Mouse (Mus musculus): Measurements from ENCODE around the gene Btnl4. TPM values are rescaled to one million over a fixed set of nuclear protein-coding genes. Genes with fewer than 3 reads are reported as not detected.

The Btnl4 gene
- total RNA-seq, 2 experiments from 2014 or later, result not detected

- intact Hi-C loops (cut with DNase I), result loop anchor here (5.0 to 10.0 kb wide), 2 partner anchors 115 to 173 kb away; partner anchors contain the start of gene Egfl8
- DNase-seq (ENCODE audit: extremely low spot score in 1 of 2, low spot score in 2 of 2), result no peak
These were observed 35.1 kb downstream of the Btnl4 start for GRCm38 (mm10) chr17:34441990-34442389.

- DNase-seq (ENCODE audit: extremely low spot score in 1 of 2, low spot score in 2 of 2), result no peak
These were observed 37.3 kb downstream of the Btnl4 start for GRCm38 (mm10) chr17:34439795-34440194.

GRCm38 (mm10) chr17:34438588-34438987 is 38.5 kb downstream of the Btnl4 start:
- no peak for DNase-seq (ENCODE audit: extremely low spot score in 1 of 2, low spot score in 2 of 2)
- intact Hi-C loops (cut with DNase I), result no loop called here

More at GRCm38 (mm10) chr17:34439795-34440194, 37.3 kb downstream of the Btnl4 start:
- intact Hi-C loops (cut with DNase I), result loop anchor here (5.0 to 10.0 kb wide), 2 partner anchors 118 to 175 kb away; partner anchors contain the start of gene Egfl8

GRCm38 (mm10) chr17:34437606-34438005 is 39.5 kb downstream of the Btnl4 start:
- intact Hi-C loops (cut with DNase I), result no loop called here
- DNase-seq (ENCODE audit: extremely low spot score in 1 of 2, low spot score in 2 of 2), result no peak

GRCm38 (mm10) chr17:34437120-34437519 is 40.0 kb downstream of the Btnl4 start:
- DNase-seq (ENCODE audit: extremely low spot score in 1 of 2, low spot score in 2 of 2), result no peak
- intact Hi-C loops (cut with DNase I), result no loop called here

- no peak for DNase-seq (ENCODE audit: extremely low spot score in 1 of 2, low spot score in 2 of 2)
These were observed 49.5 kb downstream of the Btnl4 start for GRCm38 (mm10) chr17:34427597-34427996.

GRCm38 (mm10) chr17:34420014-34420413 is 57.1 kb downstream of the Btnl4 start:
- no peak for DNase-seq (ENCODE audit: extremely low spot score in 1 of 2, low spot score in 2 of 2)
- intact Hi-C loops (cut with DNase I), result no loop called here

More at GRCm38 (mm10) chr17:34427597-34427996, 49.5 kb downstream of the Btnl4 start:
- intact Hi-C loops (cut with DNase I), result no loop called here

Other genes starting within 250 kb of the Btnl4 start
- under 1 TPM in 1 of 2 experiments, not detected in 1; 0.39 TPM for gene H2-Ob, start 238.4 kb downstream of the Btnl4 start, total RNA-seq (2021)
- 1 to 10 TPM; 1.3 to 1.4 TPM for gene H2-Ab1, start 219.6 kb downstream of the Btnl4 start, total RNA-seq (2021)
- gene H2-Aa, start 189.5 kb downstream of the Btnl4 start, total RNA-seq (2021), result under 1 TPM; 0.71 TPM
- 1 to 10 TPM; 1.0 to 1.4 TPM for gene H2-Eb1, start 171.5 kb downstream of the Btnl4 start, total RNA-seq (2021)
- gene H2-Eb2, start 151.7 kb downstream of the Btnl4 start, total RNA-seq (2021), result not detected
- under 1 TPM; 0.43 to 0.87 TPM for gene Btnl2, start 122.5 kb downstream of the Btnl4 start, total RNA-seq (2021)
- not detected for gene Btnl1, start 100.2 kb downstream of the Btnl4 start, total RNA-seq (2021)
- gene BC051142, start 78.5 kb downstream of the Btnl4 start, total RNA-seq (2021), result 1 to 10 TPM; 6.6 to 9.9 TPM
- gene Btnl6, start 40.0 kb upstream of the Btnl4 start, total RNA-seq (2021), result not detected
- gene Notch4, start 87.0 kb upstream of the Btnl4 start, total RNA-seq (2021), result 10 to 100 TPM; 10.6 to 12.0 TPM
- 1 to 10 TPM; 3.1 to 4.1 TPM for gene Gpsm3, start 112.5 kb upstream of the Btnl4 start, total RNA-seq (2021)
- 10 to 100 TPM; 40.3 to 40.9 TPM for gene Pbx2, start 113.9 kb upstream of the Btnl4 start, total RNA-seq (2021)
- gene Ager, start 120.5 kb upstream of the Btnl4 start, total RNA-seq (2021), result 1 to 10 TPM in 1 of 2 experiments, under 1 TPM in 1; 0.97 to 1.3 TPM
- gene Rnf5, start 126.4 kb upstream of the Btnl4 start, total RNA-seq (2021), result 100 to 1,000 TPM in 1 of 2 experiments, 10 to 100 TPM in 1; 94.8 to 101 TPM
- 100 to 1,000 TPM; 180 to 182 TPM for gene Agpat1, start 126.9 kb upstream of the Btnl4 start, total RNA-seq (2021)
- 1 to 10 TPM; 4.3 to 5.2 TPM for gene Egfl8, start 138.7 kb upstream of the Btnl4 start, total RNA-seq (2021)
- 10 to 100 TPM; 31.4 to 36.7 TPM for gene Ppt2, start 151.2 kb upstream of the Btnl4 start, total RNA-seq (2021)
- 100 to 1,000 TPM; 157 to 158 TPM for gene Prrt1, start 152.2 kb upstream of the Btnl4 start, total RNA-seq (2021)
- gene Fkbpl, start 167.4 kb upstream of the Btnl4 start, total RNA-seq (2021), result 10 to 100 TPM; 12.5 to 13.7 TPM
- gene Atf6b, start 169.8 kb upstream of the Btnl4 start, total RNA-seq (2021), result 10 to 100 TPM; 73.1 to 76.5 TPM
- 1 to 10 TPM; 1.7 to 1.8 TPM for gene Tnxb, start 193.2 kb upstream of the Btnl4 start, total RNA-seq (2021)